ENCODE assay signal across 8 mouse cellular contexts in genomic region chr2:26933304-26934055, GRCm38 (mm10). TPM values are rescaled to one million over a fixed set of nuclear protein-coding genes. Genes with fewer than 3 reads are reported as not detected.
DNase-seq lines count a peak whose midpoint lies in the region; ATAC-seq and TF ChIP-seq lines count a peak whose summit lies in the region.

Gene Surf4, minus strand, starts transcription at chr2:26933928.
Gene Stkld1, plus strand, starts transcription at chr2:26934047.

- peaks cover 20% of the 10 kb centered on the region for H3K4me1 ChIP-seq in heart, embryonic 11.5 days (ENCODE audit: control insufficient read depth, insufficient read depth, low read length)
- peaks cover 20% of the 10 kb centered on the region for H3K4me1 ChIP-seq in kidney, embryonic 16.5 days (ENCODE audit: insufficient read depth, low read length)

- peak; percentile 87 for ATAC-seq in erythroblast, adult 5-6 weeks (replicated peaks; ENCODE audit: low FRiP score, poor library complexity, severe bottlenecking)
- ATAC-seq in heart, embryonic 11.5 days (replicated peaks; ENCODE audit: insufficient number of reproducible peaks, low FRiP score, low TSS enrichment) = peak; percentile 95
- ATAC-seq in kidney, embryonic 16.5 days (ENCODE audit: low FRiP score, low TSS enrichment) = peak; percentile 96

- peak within 1 kb of the TSS; percentile 99 for H3K4me3 ChIP-seq in heart, embryonic 11.5 days (ENCODE audit: low read depth, low read length)
- H3K4me3 ChIP-seq in kidney, embryonic 16.5 days (ENCODE audit: low read length) = peak within 1 kb of the TSS; percentile 68

- H3K36me3 ChIP-seq in heart, embryonic 11.5 days (ENCODE audit: control insufficient read depth, insufficient read depth, low read length) = peaks cover 17% of the 10 kb centered on the region
- H3K36me3 ChIP-seq in kidney, embryonic 16.5 days (ENCODE audit: insufficient read depth, low read length) = peaks cover 21% of the 10 kb centered on the region

- 1% methylated on average over 50 of the region's 70 CpGs for WGBS in heart, embryonic 11.5 days (ENCODE audit: insufficient replicate concordance)
- WGBS in kidney, embryonic 16.5 days = under 1% methylated on average over 51 of the region's 70 CpGs

- peak within 1 kb of the TSS; percentile 100 for H3K9ac ChIP-seq in heart, embryonic 11.5 days (ENCODE audit: low read depth, low read length)
- H3K9ac ChIP-seq in kidney, embryonic 16.5 days (replicated peaks; ENCODE audit: low read length) = peak within 1 kb of the TSS; percentile 99

- peak within 1 kb of the TSS; percentile 81 for H3K4me2 ChIP-seq in heart, embryonic 11.5 days
- H3K4me2 ChIP-seq in kidney, embryonic 16.5 days (replicated peaks; ENCODE audit: low read depth, low read length) = peak within 1 kb of the TSS; percentile 75

- TF ChIP-seq POLR2A in brain, embryonic 14.5 days (IDR thresholded peaks at IDR 0.05; ENCODE audit: borderline replicate concordance, extremely low read depth, insufficient read depth, insufficient read length, poor library complexity, severe bottlenecking) = peak; percentile 91

- DNase-seq in CD4-positive helper T cell, adult 2 months (ENCODE audit: low read depth, low spot score) = peak; percentile 96
- peak; percentile 97 for DNase-seq in brain, embryonic 14.5 days (ENCODE audit: low read depth)
- DNase-seq in liver = peak; percentile 96
- DNase-seq in monocyte, adult 2 months (ENCODE audit: low read depth in 1 of 2, low spot score in 2 of 2) = peak; percentile 71 to 83
- DNase-seq in spleen, postnatal 14 days (ENCODE audit: low spot score in 2 of 2) = peak; percentile 87 to 90

- no peak for TF ChIP-seq CTCF in brain, embryonic 14.5 days (IDR thresholded peaks at IDR 0.05; ENCODE audit: borderline replicate concordance, extremely low read depth, insufficient read depth, insufficient read length)

- no peaks in the 10 kb centered on the region for H3K27me3 ChIP-seq in heart, embryonic 11.5 days (ENCODE audit: control insufficient read depth, insufficient read depth, low read length)
- no peaks in the 10 kb centered on the region for H3K27me3 ChIP-seq in kidney, embryonic 16.5 days (ENCODE audit: insufficient read depth, low read length)

- peak within 1 kb of the TSS; percentile 88 for H3K27ac ChIP-seq in heart, embryonic 11.5 days (ENCODE audit: low read depth, low read length)
- peak within 1 kb of the TSS; percentile 93 for H3K27ac ChIP-seq in kidney, embryonic 16.5 days (ENCODE audit: low read length)

- H3K9me3 ChIP-seq in heart, embryonic 11.5 days (replicated peaks; ENCODE audit: control insufficient read depth, low read length) = no peaks in the 10 kb centered on the region
- H3K9me3 ChIP-seq in kidney, embryonic 16.5 days (ENCODE audit: low read length) = no peaks in the 10 kb centered on the region

RNA-seq across cellular contexts. Expression of gene Surf4, which starts in this region (rescaled TPM):
- 97.7 and 102 TPM in 2 replicates for polyA plus RNA-seq in brain, embryonic 14.5 days (2012; rRNA removed)
- total RNA-seq in erythroblast, adult 5-6 weeks (2015; ENCODE audit: low replicate concordance) = 24.4 and 25.7 TPM in 2 replicates
- total RNA-seq in erythroblast, adult 5-6 weeks (2017; ENCODE audit: low replicate concordance) = 18.8 and 21.4 TPM in 2 replicates
- 197 and 237 TPM in 2 replicates for polyA plus RNA-seq in heart, embryonic 11.5 days (2014; fragmentation: Nextera tagmentation; extraction: Ambion mirVana)
- polyA plus RNA-seq in kidney, embryonic 16.5 days (2015; fragmentation: Nextera tagmentation; extraction: Ambion mirVana) = 240 and 248 TPM in 2 replicates

RNA-seq across cellular contexts. Expression of gene Stkld1, which starts in this region (rescaled TPM):
- 0.21 and 0.23 TPM in 2 replicates for polyA plus RNA-seq in brain, embryonic 14.5 days (2012; rRNA removed)
- not detected in 2 replicates for total RNA-seq in erythroblast, adult 5-6 weeks (2015; ENCODE audit: low replicate concordance)
- not detected in 2 replicates for total RNA-seq in erythroblast, adult 5-6 weeks (2017; ENCODE audit: low replicate concordance)
- polyA plus RNA-seq in heart, embryonic 11.5 days (2014; fragmentation: Nextera tagmentation; extraction: Ambion mirVana) = 0.10 and 0.14 TPM in 2 replicates
- 0.07 and 0.10 TPM in 2 replicates for polyA plus RNA-seq in kidney, embryonic 16.5 days (2015; fragmentation: Nextera tagmentation; extraction: Ambion mirVana)

Comparison
In these comparisons a context has a peak if more than half of its experiments do, and no peak if none do; other contexts are left out.
1. Peak in every context shown above with its lines: DNase-seq, ATAC-seq, H3K4me3 ChIP-seq and H3K27ac ChIP-seq.